Mouse (Mus musculus) brain, embryonic 14.5 days (tissue): ENCODE measurements around the gene Cdon.

Experiments used
- CTCF ChIP-seq: fragments of 200-500 bp; IDR thresholded peaks from 2 replicates; pipeline ENCODE4 v1.5.1; 2012; ENCODE audit warnings: inconsistent platforms, mild to moderate bottlenecking, moderate library complexity, borderline replicate concordance; ENCODE audit not compliant: insufficient read depth, insufficient read length; ENCODE audit errors: extremely low read depth
- POLR2A ChIP-seq: fragments of 200-500 bp; IDR thresholded peaks from 2 replicates; pipeline ENCODE4 v1.6.1; 2012; ENCODE audit warnings: mild to moderate bottlenecking, inconsistent platforms, borderline replicate concordance; ENCODE audit not compliant: poor library complexity, insufficient read depth, insufficient read length, severe bottlenecking; ENCODE audit errors: extremely low read depth

DNA sequence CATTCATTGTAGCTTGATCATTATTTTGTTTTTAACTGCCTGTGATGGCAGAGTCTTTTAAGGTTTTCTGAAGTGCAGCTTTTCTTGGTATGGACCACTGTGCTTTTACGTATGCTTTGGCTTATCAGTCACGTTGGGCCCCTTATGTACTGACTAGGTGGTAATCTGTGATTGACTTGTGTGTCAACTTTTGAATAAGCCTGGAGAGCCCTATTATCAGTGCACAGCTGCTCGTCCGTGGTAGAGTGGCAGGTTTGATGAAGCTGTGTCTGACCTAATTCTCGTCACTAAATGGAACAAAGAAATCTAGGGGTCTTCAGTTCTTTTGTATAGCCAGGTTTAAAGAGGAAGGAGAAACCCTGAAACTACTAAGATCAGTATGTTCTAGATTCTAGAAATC lies 21.5 kb downstream of the Cdon start:
- TF ChIP-seq POLR2A, result no peak
- TF ChIP-seq CTCF, result no peak
